Mouse (Mus musculus) embryo, embryonic 11 days (tissue): Measurements from ENCODE around the gene Pald1.

Source experiments
- DNase-seq: peaks from one replicate; pipeline ENCODE4 v3.0.0-alpha.2; 2015

The Pald1 gene

GRCm38 (mm10) chr10:61383021-61383714 is at the start of gene Pald1:
Gene Pald1 (minus strand): TSS chr10:61383530.
- peak; percentile 91 for DNase-seq

- no peak for DNase-seq
Measured at GRCm38 (mm10) chr10:61431375-61431774, 48.0 kb upstream of the Pald1 start.

GRCm38 (mm10) chr10:61429043-61429442 is 45.7 kb upstream of the Pald1 start:
- DNase-seq: no peak

DNA sequence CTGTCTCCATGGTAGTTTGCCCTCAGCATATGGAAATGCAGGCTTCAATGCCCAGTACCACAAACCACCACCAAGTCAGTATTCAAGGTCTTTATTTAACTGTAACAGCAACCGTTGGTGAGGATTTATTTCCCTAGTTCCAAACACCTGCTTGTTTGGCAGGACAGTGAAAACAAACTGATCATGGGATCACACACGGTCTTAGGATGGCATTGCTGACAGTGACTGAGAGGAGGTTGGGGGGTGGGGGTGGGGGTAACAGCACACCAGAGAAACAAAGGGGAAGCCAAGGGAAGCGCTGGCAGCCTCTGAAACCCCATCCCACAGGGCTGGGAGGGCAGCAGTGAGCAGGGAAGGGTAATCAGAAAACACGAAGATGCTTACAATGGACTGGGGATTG is 45.1 kb upstream of the Pald1 start:
- no peak for DNase-seq

DNA sequence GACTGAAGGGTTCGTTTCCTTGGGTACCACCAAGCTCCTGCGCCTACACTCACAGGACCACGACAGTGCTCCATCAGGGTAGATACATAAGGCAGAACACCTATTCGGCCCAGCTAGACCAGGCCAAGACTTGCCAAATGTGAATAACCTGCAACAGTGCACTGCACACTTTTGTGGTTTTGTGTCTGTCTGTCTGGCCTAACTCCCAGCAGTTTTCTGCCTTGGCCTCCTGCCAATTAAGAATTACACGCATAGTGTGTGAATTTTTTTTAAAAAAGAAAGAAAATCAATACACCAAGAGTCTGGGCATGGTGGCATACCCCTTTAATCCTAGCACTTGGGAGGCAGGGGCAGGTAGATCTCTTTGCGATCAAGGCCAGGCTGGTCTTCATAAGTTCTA is 44.6 kb upstream of the Pald1 start:
- no peak for DNase-seq

DNA sequence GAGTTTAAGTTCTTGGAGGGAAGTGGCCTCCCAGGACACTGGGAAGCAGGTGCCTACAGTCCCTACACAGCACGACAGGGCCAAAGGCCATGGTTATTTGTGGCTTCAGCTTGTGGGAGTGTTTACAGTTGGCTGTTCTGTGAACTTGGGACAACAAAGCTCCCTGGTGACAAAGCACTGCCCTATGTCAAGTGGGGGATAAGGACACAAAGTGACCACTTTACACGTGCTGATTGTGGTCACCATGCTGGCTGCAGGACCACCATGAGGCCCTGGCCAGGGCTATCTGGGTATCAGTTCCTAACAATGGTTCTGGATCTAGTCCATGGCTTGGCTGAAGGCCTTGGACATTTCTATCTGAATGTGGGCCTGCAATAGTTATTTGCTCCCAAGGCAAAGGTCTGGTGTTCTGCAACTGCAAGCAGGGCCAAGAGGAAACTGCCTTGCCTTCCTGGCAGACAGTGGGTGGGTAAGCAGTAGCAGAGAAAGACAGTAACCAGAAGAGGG is 43.0 kb upstream of the Pald1 start:
- DNase-seq: no peak

- DNase-seq: no peak
Measured at GRCm38 (mm10) chr10:61425047-61425446, 41.7 kb upstream of the Pald1 start.

GRCm38 (mm10) chr10:61424500-61424899 is 41.2 kb upstream of the Pald1 start:
- peak; percentile 51 for DNase-seq

- peak; percentile 33 for DNase-seq
Measured at GRCm38 (mm10) chr10:61423289-61423688, 40.0 kb upstream of the Pald1 start.

GRCm38 (mm10) chr10:61422861-61423260 is 39.5 kb upstream of the Pald1 start:
- no peak for DNase-seq

DNA sequence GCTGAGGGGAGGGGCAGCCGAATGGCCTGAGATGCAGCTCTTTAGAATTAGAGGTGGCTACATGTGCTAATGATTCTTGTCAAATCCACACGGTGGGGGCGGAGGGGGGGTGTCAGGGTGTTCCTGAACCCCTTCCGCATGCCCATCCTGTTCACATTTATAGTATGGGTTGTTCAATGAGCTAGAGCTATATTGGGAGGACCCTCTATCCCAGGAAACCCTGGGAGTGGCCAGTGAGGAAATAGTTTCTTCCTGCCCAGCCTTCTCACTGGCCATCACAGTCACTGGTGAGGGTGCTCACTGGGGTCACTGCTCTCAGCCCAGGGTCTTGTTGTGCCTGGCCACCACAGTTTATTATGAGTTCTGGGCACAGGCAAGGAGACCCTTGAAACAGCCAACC is 36.7 kb upstream of the Pald1 start:
- DNase-seq: no peak

- peak; percentile 41 for DNase-seq
Measured at GRCm38 (mm10) chr10:61419146-61419545, 35.8 kb upstream of the Pald1 start.

DNA sequence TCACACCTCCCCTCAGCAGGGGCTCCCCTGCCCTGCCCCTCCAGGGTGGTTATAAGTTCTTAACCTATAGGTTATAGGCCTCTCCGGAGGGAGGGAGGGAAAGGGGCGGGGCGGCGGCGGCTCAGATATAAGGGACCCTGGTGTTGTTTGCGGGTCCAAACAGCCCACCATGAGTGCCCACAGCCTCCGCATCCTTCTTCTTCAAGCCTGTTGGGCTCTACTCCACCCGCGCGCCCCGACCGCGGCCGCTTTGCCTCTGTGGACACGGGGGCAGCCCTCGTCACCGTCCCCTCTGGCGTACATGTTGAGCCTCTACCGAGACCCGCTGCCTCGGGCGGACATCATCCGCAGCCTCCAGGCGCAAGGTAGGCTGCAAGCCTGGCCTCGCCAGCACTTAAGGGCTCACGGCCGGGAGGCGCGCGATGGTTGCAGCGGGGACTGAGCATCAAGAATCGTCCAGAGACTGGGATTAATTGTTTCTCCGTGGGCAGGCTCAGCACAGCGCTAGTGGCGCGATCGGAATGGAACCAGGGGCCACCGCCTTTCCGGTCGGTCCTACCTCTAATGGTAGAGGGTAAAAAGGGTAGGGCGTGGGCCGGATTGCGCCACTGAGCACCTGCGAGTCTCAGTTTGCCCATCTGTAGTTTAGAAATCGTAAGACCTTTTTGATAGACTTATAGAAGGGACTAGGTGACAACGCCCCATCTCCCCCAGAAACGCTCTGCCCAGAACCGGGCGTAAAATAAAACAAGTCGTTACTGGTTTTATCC is 35.0 kb upstream of the Pald1 start:
- peak; percentile 65 for DNase-seq

- no peak for DNase-seq
Measured at GRCm38 (mm10) chr10:61417672-61418071, 34.3 kb upstream of the Pald1 start, which contains the start of gene Nodal. Gene Nodal (plus strand): TSS chr10:61417972.

DNA sequence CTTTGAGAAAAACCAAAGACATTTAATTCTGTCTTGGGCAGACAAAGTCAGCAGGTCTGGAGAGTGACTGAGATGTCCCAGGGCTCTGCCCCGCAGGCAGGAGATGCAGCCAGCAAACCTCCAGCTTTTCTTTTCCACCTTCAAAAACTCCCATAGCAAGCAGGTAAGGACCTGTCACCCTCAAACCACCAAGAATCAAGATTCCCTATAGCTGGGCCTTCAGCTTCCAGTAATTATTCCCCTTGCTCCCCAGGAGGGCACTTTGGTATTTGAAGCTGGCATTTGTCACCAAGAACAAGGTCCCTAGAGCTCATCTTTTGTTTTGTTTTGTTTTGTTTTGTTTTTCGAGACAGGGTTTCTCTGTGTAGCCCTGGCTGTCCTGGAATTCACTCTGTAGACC is 33.7 kb upstream of the Pald1 start:
- no peak for DNase-seq

DNA sequence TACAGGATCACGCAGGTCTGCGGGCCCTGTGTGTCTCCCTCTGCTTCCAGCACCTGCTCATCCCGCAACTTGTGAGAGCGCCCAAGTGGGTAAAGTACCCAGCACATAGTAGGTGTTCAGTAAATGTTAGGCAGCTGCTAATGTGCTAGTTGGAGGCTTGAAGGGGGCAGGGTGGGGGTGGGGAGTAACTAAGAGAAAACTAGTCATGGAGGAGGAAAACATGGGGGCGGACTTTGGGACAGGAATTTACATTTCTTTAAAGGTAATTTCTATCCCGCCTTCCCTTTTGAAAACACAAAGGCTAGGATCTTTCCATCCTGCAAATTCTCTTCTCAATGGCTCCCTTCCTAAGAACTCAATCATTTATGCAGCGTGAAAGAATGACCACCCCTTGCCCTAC is 33.2 kb upstream of the Pald1 start:
- DNase-seq: no peak

- no peak for DNase-seq
Measured at GRCm38 (mm10) chr10:61415890-61416289, 32.6 kb upstream of the Pald1 start.

- DNase-seq: no peak
Measured at GRCm38 (mm10) chr10:61415240-61415639, 31.9 kb upstream of the Pald1 start.

- DNase-seq: no peak
Measured at GRCm38 (mm10) chr10:61412910-61413625, 29.7 kb upstream of the Pald1 start.

- DNase-seq: no peak
Measured at GRCm38 (mm10) chr10:61410193-61410592, 26.9 kb upstream of the Pald1 start.

DNA sequence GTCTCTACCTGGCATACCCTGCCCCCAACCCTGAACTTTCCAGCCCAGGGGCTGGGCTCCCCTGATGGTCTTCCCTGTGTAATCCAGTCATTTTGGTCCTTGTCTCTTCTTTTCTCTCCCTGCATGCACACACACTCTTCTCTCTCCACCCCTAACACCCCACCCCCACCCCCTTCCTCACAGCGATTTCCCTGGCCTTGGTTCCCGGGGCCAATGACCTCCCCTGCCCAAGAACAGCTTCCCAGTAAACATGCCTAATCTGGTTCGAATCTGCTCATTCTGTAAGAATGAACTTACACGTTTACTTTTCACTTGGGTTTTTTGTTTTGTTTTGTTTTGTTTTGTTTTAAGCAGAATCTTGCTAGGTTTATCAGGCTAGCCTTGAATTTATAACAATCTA is 26.4 kb upstream of the Pald1 start:
- DNase-seq: no peak

DNA sequence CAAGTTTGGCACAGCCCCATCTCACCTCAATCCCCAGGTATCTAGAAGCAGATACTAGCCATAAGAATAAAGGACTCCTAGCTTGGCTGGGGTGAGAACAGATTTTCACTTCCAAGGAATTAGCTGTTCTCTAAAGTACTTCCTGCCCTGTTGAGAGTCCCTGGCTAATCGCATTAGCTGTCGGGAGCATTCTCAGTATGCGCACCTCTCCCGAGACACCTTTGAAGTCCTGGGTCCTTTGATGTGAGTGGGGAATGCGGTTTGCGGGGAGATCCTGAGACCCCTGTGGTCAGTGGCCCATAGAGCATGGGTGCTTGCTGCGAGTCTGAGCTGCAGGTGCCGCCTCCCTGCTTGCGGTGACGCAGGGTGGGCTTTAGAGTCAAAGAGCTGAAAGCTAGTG is 22.6 kb upstream of the Pald1 start:
- DNase-seq: no peak

DNA sequence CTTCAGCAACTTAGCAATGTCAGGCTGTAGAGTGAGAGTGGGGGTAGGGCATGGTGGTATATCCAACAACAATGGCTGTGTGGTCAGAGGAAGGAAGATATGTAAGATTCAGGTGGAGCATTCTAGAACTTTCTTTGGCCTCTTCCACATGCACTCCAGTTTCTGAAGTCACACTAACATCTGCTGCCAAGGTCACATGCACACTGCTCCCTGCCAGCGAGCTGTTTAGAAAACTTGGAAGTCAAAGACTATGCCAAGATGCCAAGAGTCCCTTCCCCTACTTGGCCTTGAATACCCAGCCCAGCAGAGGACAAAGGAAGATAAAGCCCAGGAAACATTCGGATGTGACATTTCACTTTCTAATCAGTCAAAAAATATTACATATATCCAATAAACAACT is 19.6 kb upstream of the Pald1 start:
- no peak for DNase-seq

DNA sequence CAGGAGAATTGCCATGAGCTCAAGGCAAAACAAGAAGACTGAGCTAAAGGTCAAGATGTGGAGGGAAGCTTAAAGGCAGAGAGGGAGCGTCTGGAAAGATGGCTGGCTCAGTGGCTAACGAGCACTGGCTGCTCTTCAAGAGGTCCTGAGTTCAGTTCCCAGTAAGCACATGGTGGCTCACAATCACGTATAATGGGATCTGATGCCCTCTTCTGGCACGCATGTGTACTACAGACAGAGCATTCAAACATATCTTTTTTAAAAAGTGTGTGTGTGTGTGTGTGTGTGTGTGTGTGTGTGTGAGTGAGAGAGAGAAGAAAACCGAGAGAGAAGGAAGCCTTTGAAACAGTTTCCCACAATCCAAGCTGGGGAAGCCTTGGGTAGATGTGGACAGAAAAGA is 19.1 kb upstream of the Pald1 start:
- no peak for DNase-seq
